Mouse (Mus musculus): Measurements from ENCODE around the gene Ctsr. TPM values are rescaled to one million over a fixed set of nuclear protein-coding genes. Genes with fewer than 3 reads are reported as not detected.
"Not testable (repeated sequence)": the region's sequence is repeated elsewhere in the genome, so short reads cannot be mapped to it uniquely, and the experiment has no call there.

Ctsr gene
- not detected in 2 replicates for polyA plus RNA-seq (2015; fragmentation: Nextera tagmentation; extraction: Ambion mirVana)

GRCm38 (mm10) chr13:61164156-61164555, at the start of gene Ctsr:
Ctsr (minus strand) TSS chr13:61164256.
- WGBS: 70% methylated on average over 1 of the region's 1 CpGs
- no peak for ATAC-seq (replicated peaks; ENCODE audit: insufficient number of reproducible peaks, insufficient read depth, low FRiP score, low read depth)

DNA sequence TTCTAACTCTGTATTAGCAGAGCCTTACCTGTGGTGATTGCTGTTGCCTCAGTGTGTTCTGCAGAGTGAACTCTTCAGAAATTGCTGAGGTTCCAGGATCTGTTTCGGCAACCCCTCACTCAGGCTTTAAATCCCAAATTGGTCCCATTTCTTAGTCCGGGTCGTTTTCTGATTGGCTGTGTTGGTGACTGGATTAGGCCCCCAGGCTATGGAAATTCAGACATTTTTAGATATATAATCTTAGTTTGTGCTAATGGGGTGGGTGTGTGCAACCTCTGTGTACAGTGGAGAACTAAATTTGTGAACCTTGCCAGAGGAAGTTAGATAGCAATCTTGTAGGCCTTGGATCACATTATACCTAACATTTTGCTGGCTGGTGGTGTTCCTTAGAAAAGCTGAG, 39.3 kb upstream of the Ctsr start, which contains the start of gene Cts6:
Gene Cts6, minus strand, starts transcription at position 101 of the 400 bp plus-strand sequence.
- H3K27ac ChIP-seq: no peak within 1 kb of the TSS
- H3K27me3 ChIP-seq: no peaks in the 10 kb centered on the region
- no peaks in the 10 kb centered on the region for H3K36me3 ChIP-seq
- no peaks in the 10 kb centered on the region for H3K4me1 ChIP-seq (replicated peaks)
- ATAC-seq (replicated peaks; ENCODE audit: insufficient number of reproducible peaks, insufficient read depth, low FRiP score, low read depth): no peak
- no peak within 1 kb of the TSS for H3K4me2 ChIP-seq
- WGBS: 78% methylated on average over 3 of the region's 3 CpGs
- H3K4me3 ChIP-seq: no peak within 1 kb of the TSS
- H3K9ac ChIP-seq: no peak within 1 kb of the TSS
- H3K9me3 ChIP-seq (replicated peaks): 0 out of 2 replicates have a peak, but pooled peaks cover 7% of the 10 kb centered on the region

More at GRCm38 (mm10) chr13:61164156-61164555, at the start of gene Ctsr:
- Histone ChIP-seq H3K4me1 (replicated peaks) (no peaks in the 10 kb centered on the region), H3K9ac (no peak within 1 kb of the TSS), H3K9me3 (replicated peaks) (peaks cover 5% of the 10 kb centered on the region; the same call in 1 of the 2 replicates), H3K27me3 (no peaks in the 10 kb centered on the region), H3K4me3 (no peak within 1 kb of the TSS), H3K36me3 (no peaks in the 10 kb centered on the region), H3K27ac (no peak within 1 kb of the TSS), H3K4me2 (no peak within 1 kb of the TSS)

DNA sequence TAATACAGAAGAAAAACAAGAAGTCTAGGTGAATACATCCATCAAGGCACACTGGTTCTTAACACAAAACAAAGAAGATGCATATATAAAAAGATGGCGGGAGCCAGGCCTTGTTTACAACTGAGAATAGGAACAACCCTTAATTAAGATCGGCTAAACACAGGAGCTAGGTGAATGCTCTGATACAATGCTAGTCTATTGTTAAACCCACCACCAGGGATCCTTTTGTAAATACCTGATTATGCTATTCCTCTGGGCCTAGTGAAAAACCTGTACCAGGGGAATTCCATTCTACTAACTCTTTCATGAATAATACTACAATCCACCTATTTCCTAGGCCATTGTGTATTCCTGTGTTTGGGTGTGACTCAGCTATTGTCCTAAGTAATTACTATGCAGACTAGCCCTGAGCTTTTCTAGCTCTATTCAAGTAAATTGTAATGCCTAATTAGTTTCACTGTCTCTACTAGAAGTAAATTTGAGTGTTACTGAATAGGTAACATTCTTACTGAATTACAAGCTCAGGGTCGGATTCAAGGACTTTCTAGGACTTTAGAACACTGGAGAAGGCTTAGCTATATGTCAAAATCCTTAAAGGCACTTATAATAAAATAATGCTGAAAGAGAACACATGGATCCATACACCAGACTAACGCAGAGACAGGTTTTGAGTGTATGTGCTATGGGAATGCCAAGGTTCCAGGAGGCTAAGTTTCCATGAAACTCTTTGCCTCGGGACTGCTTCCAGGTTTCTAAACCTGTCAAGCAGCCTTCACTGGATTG, 21.3 kb upstream of the Ctsr start:
- not testable (repeated sequence) for H3K27me3 ChIP-seq; H3K4me1 ChIP-seq (replicated peaks); H3K27ac ChIP-seq; H3K4me2 ChIP-seq; H3K36me3 ChIP-seq; H3K9ac ChIP-seq; ATAC-seq (replicated peaks; ENCODE audit: insufficient number of reproducible peaks, insufficient read depth, low FRiP score, low read depth); H3K4me3 ChIP-seq; H3K9me3 ChIP-seq (replicated peaks)
- WGBS: 62% methylated on average over 5 of the region's 5 CpGs

DNA sequence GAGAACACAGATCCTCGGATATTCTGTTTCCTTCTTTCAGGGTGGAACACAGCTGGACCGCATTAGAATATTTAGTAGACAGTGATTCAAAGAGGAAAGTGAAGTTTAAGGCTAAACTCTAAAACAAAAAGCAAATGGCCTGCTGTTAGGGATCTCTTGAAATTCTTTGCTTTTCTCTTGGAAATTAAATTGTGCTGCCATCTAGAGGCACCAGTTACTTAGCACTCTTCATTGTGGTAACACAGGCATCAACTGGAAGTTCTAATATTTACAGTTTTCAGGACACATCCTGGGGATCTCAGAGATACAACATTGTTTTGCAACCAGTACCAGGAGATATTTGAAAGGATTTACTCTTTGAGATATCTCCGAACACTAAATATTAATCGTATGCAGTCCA, 566 bp upstream of the Ctsr start:
- no peaks in the 10 kb centered on the region for H3K27me3 ChIP-seq
- WGBS: 71% methylated on average over 4 of the region's 4 CpGs
- H3K4me2 ChIP-seq: no peak overlapping the region
- no peaks in the 10 kb centered on the region for H3K4me1 ChIP-seq (replicated peaks)
- no peak overlapping the region for H3K4me3 ChIP-seq
- H3K36me3 ChIP-seq: no peaks in the 10 kb centered on the region
- ATAC-seq (replicated peaks; ENCODE audit: insufficient number of reproducible peaks, insufficient read depth, low FRiP score, low read depth): no peak
- no peak overlapping the region for H3K27ac ChIP-seq
- peaks cover under 1% of the 10 kb centered on the region; the same call in 1 of the 2 replicates for H3K9me3 ChIP-seq (replicated peaks)
- no peak overlapping the region for H3K9ac ChIP-seq

Other genes with a start within 250 kb of the Ctsr start
- gene Gm49393, start 228.7 kb downstream of the Ctsr start, polyA plus RNA-seq (2015; fragmentation: Nextera tagmentation; extraction: Ambion mirVana): 0.54 TPM in 1 of 2 replicates, not detected in the other
- gene Gm49391, start 227.7 kb downstream of the Ctsr start, polyA plus RNA-seq (2015; fragmentation: Nextera tagmentation; extraction: Ambion mirVana): 0.53 and 3.3 TPM in 2 replicates
- 80.7 and 92.7 TPM in 2 replicates for gene Ctla2a, start 227.6 kb downstream of the Ctsr start, polyA plus RNA-seq (2015; fragmentation: Nextera tagmentation; extraction: Ambion mirVana)
- not detected in 2 replicates for gene Tpbpa, start 222.3 kb downstream of the Ctsr start, polyA plus RNA-seq (2015; fragmentation: Nextera tagmentation; extraction: Ambion mirVana)
- gene Ctsj, start 158.3 kb downstream of the Ctsr start, polyA plus RNA-seq (2015; fragmentation: Nextera tagmentation; extraction: Ambion mirVana): not detected in 2 replicates
- gene Ctsq, start 123.6 kb downstream of the Ctsr start, polyA plus RNA-seq (2015; fragmentation: Nextera tagmentation; extraction: Ambion mirVana): not detected in 2 replicates
- gene Cts6, start 39.2 kb upstream of the Ctsr start, polyA plus RNA-seq (2015; fragmentation: Nextera tagmentation; extraction: Ambion mirVana): not detected in 2 replicates
- gene Cts8, start 91.1 kb upstream of the Ctsr start, polyA plus RNA-seq (2015; fragmentation: Nextera tagmentation; extraction: Ambion mirVana): not detected in 2 replicates
- gene Gm49398, start 124.6 kb upstream of the Ctsr start, polyA plus RNA-seq (2015; fragmentation: Nextera tagmentation; extraction: Ambion mirVana): not detected in 2 replicates
- not detected in 2 replicates for gene Cts7, start 193.9 kb upstream of the Ctsr start, polyA plus RNA-seq (2015; fragmentation: Nextera tagmentation; extraction: Ambion mirVana)